Mouse (Mus musculus) cerebellum, adult 2 months (tissue): ENCODE measurements around the gene Gabrg1.

Experiments
- CTCF ChIP-seq: fragments of 200-500 bp; IDR thresholded peaks from 2 replicates; pipeline ENCODE4 v1.5.1; 2011; ENCODE audit warnings: low read depth, mild to moderate bottlenecking, control low read depth, low read length, moderate library complexity, borderline replicate concordance; ENCODE audit not compliant: insufficient read depth
- POLR2A ChIP-seq: fragments of 200-500 bp; IDR thresholded peaks from 2 replicates; pipeline ENCODE4 v1.6.1; 2011; ENCODE audit warnings: low read length, control low read depth, borderline replicate concordance; ENCODE audit not compliant: insufficient read depth

- TF ChIP-seq POLR2A (no peak), CTCF (no peak)
Observed at GRCm38 (mm10) chr5:70884026-70884425, 41.6 kb upstream of the Gabrg1 start.
